Mouse (Mus musculus) myocyte (in vitro differentiated cells): ENCODE data around the gene Tfb1m. TPM values are rescaled to one million over a fixed set of nuclear protein-coding genes. Genes with fewer than 3 reads are reported as not detected.

Experiments
- H3K27me3 ChIP-seq: one replicate; pipeline ENCODE4 v1.6.1; 2011; ENCODE audit not compliant: control insufficient read depth, insufficient read depth, insufficient read length
- H3K36me3 ChIP-seq: one replicate; pipeline ENCODE4 v1.6.1; 2011; ENCODE audit not compliant: control insufficient read depth, insufficient read depth
- H3K4me2 ChIP-seq: one replicate; pipeline ENCODE4 v1.6.1; 2011; ENCODE audit warnings: low read depth, control low read depth
- H3K4me3 ChIP-seq: one replicate; pipeline ENCODE4 v1.5.1; 2011; ENCODE audit warnings: mild to moderate bottlenecking, control low read depth, moderate library complexity
- H3K79me2 ChIP-seq: one replicate; pipeline ENCODE4 v1.6.1; 2011; ENCODE audit not compliant: control insufficient read depth, insufficient read depth
- H3ac ChIP-seq: one replicate; pipeline ENCODE4 v1.6.1; 2011; ENCODE audit not compliant: control insufficient read depth, insufficient read length
- CEBPB ChIP-seq: IDR thresholded peaks from 2 replicates; pipeline ENCODE4 v1.6.1; 2011; ENCODE audit warnings: mild to moderate bottlenecking, moderate library complexity; ENCODE audit not compliant: poor library complexity, insufficient read depth, severe bottlenecking
- E2F4 ChIP-seq: IDR thresholded peaks from one replicate; pipeline ENCODE4 v1.6.1; 2011; ENCODE audit warnings: mild to moderate bottlenecking, control low read depth, moderate library complexity; ENCODE audit not compliant: insufficient read depth
- MAX ChIP-seq: IDR thresholded peaks from one replicate; pipeline ENCODE4 v1.6.1; 2011; ENCODE audit warnings: low read depth, mild to moderate bottlenecking, control low read depth
- MYOD1 ChIP-seq, 3 experiments: IDR thresholded peaks; one replicate each; pipeline ENCODE4 v1.6.1; 2011; ENCODE audit warnings: control low read depth in 2 of 3, low read depth in 2 of 3, mild to moderate bottlenecking in 2 of 3, moderate library complexity in 1 of 3; ENCODE audit not compliant: insufficient read length in 2 of 3, control insufficient read depth in 1 of 3
- MYOG ChIP-seq, 3 experiments: IDR thresholded peaks; one replicate each; pipeline ENCODE4 v1.6.1; 2011; ENCODE audit warnings: control low read depth in 2 of 3, low read depth in 2 of 3, mild to moderate bottlenecking in 2 of 3; ENCODE audit not compliant: insufficient read length in 2 of 3, control insufficient read depth in 1 of 3, insufficient read depth in 1 of 3
- POLR2A ChIP-seq: IDR thresholded peaks from one replicate; pipeline ENCODE4 v1.6.1; 2011; ENCODE audit warnings: low read depth, mild to moderate bottlenecking, control low read depth, moderate library complexity; ENCODE audit not compliant: insufficient read length
- POLR2AphosphoS2 ChIP-seq: IDR thresholded peaks from one replicate; pipeline ENCODE4 v1.6.1; 2011; ENCODE audit warnings: low read depth, control low read depth; ENCODE audit not compliant: insufficient read length
- REST ChIP-seq: IDR thresholded peaks from one replicate; pipeline ENCODE4 v1.6.1; 2011; ENCODE audit warnings: mild to moderate bottlenecking, control low read depth, moderate library complexity; ENCODE audit not compliant: insufficient read depth, insufficient read length
- SRF ChIP-seq: IDR thresholded peaks from one replicate; pipeline ENCODE4 v1.6.1; 2011; ENCODE audit warnings: low read depth; ENCODE audit not compliant: control insufficient read depth, insufficient read length
- TCF12 ChIP-seq: IDR thresholded peaks from one replicate; pipeline ENCODE4 v1.6.1; 2011; ENCODE audit warnings: mild to moderate bottlenecking, control low read depth; ENCODE audit not compliant: poor library complexity, insufficient read depth, severe bottlenecking
- TCF3 ChIP-seq: IDR thresholded peaks from one replicate; pipeline ENCODE4 v1.6.1; 2011; ENCODE audit warnings: low read depth, control low read depth; ENCODE audit not compliant: insufficient read length
- USF1 ChIP-seq: IDR thresholded peaks from one replicate; pipeline ENCODE4 v1.6.1; 2011; ENCODE audit warnings: low read depth, mild to moderate bottlenecking, control low read depth, moderate library complexity
- polyA plus RNA-seq: library from polyadenylated mRNA; unstranded; fragments of >200 nt; fragmentation: generic; extraction: Trizol; gene quantifications from one replicate; pipeline ENCODE4 v1.2.1, GENCODE M21; 2012; ENCODE audit warnings: missing spikeins

The Tfb1m gene
- polyA plus RNA-seq, 1 experiment: 9.3 TPM

DNA sequence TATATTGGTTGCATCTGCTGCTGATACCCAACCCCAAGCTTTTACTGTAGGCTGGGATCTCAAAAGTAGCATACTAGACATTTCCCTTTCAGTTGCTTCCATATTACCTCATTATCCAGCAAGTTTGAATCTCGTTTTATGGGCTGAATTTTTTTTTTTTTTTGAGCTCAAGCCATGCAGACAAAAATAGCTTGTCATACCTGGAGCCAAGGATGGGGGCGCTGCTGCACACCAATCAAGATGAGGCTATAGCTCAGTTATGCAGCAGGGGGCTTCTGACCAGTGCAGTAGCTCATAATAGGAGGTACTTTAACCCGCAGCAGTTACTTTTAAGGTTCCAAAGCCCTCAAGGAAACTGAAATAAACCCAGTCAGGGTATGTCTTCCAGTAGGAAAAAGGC lies 59.5 kb downstream of the Tfb1m start:
- TF ChIP-seq CEBPB (no peak), SRF (no peak), MYOG (IDR thresholded peaks at IDR 0.05; ENCODE audit: control insufficient read depth in 1 of 3, insufficient read depth in 1 of 3, insufficient read length in 2 of 3, low read depth in 2 of 3) (no peak), USF1 (no peak), TCF3 (no peak), POLR2AphosphoS2 (no peak), E2F4 (no peak), REST (no peak), MYOD1 (IDR thresholded peaks at IDR 0.05; ENCODE audit: control insufficient read depth in 1 of 3, insufficient read length in 2 of 3, low read depth in 2 of 3) (no peak), TCF12 (no peak), POLR2A (no peak), MAX (no peak)
- Histone ChIP-seq H3K36me3 (peaks cover 15% of the 10 kb centered on the region), H3K27me3 (no peaks in the 10 kb centered on the region)

DNA sequence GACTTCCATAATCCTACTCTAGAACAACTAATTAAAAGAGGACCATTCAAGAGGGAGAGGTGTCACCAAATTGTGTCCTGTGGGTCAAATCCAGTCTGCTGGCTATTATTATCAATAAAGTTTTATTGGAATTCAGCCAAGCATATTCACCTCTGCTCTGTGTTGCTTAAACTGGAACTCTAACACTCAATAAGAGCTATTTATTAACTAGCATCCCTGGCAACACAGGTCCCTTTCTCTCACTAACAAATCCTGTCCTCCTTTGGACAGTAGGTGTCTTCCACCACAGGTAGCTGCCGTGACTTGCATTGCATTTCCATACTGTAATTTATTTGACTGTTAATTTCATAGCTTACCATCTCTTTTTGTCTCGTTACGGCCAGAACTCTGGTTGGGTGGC lies 61.5 kb downstream of the Tfb1m start:
- TF ChIP-seq USF1 (no peak), MAX (no peak), SRF (no peak), TCF3 (no peak), E2F4 (no peak), CEBPB (no peak), MYOG (IDR thresholded peaks at IDR 0.05; ENCODE audit: control insufficient read depth in 1 of 3, insufficient read depth in 1 of 3, insufficient read length in 2 of 3, low read depth in 2 of 3) (no peak)
- no peaks in the 10 kb centered on the region for H3K79me2 ChIP-seq
- H3K27me3 ChIP-seq: no peaks in the 10 kb centered on the region
- peaks cover 4% of the 10 kb centered on the region for H3K36me3 ChIP-seq
- H3K4me3 ChIP-seq: no peak overlapping the region
- H3ac ChIP-seq: no peak overlapping the region
- H3K4me2 ChIP-seq: no peak overlapping the region

More for the DNA sequence above, 59.5 kb downstream of the Tfb1m start:
- no peak overlapping the region for H3ac ChIP-seq
- H3K79me2 ChIP-seq: no peaks in the 10 kb centered on the region
- H3K4me3 ChIP-seq: no peak overlapping the region
- no peak overlapping the region for H3K4me2 ChIP-seq

DNA sequence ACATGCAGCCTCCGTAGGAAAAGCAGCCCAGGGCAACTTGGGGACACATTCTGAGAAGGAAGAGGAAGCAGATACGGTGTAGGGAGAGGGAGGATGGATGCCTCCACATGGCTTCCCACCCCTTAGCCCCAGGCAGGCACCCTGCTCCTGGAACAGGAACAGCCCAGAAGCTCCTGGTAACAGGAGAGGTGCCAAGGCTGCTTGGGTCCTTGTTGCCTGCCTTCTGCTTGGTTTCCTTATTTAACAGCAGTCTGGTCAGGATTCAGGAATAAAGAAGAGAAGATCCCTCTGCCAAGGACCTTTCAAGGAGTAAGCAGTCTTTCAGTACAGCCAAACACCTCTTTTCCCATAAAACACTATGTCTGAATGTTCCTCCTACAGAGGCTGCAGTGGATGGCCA lies 62.0 kb downstream of the Tfb1m start:
- H3K27me3 ChIP-seq: no peaks in the 10 kb centered on the region
- TF ChIP-seq POLR2A: no peak
- no peak for TF ChIP-seq USF1
- TF ChIP-seq TCF3: no peak
- TF ChIP-seq TCF12: no peak
- no peak for TF ChIP-seq SRF
- no peak for TF ChIP-seq CEBPB
- TF ChIP-seq MYOD1 (IDR thresholded peaks at IDR 0.05; ENCODE audit: control insufficient read depth in 1 of 3, insufficient read length in 2 of 3, low read depth in 2 of 3): no peak
- no peak for TF ChIP-seq MYOG (IDR thresholded peaks at IDR 0.05; ENCODE audit: control insufficient read depth in 1 of 3, insufficient read depth in 1 of 3, insufficient read length in 2 of 3, low read depth in 2 of 3)
- no peak for TF ChIP-seq POLR2AphosphoS2
- TF ChIP-seq E2F4: no peak
- no peak for TF ChIP-seq REST
- no peak overlapping the region for H3ac ChIP-seq
- H3K4me2 ChIP-seq: no peak overlapping the region
- H3K4me3 ChIP-seq: no peak overlapping the region
- H3K79me2 ChIP-seq: no peaks in the 10 kb centered on the region
- peaks cover 4% of the 10 kb centered on the region for H3K36me3 ChIP-seq

DNA sequence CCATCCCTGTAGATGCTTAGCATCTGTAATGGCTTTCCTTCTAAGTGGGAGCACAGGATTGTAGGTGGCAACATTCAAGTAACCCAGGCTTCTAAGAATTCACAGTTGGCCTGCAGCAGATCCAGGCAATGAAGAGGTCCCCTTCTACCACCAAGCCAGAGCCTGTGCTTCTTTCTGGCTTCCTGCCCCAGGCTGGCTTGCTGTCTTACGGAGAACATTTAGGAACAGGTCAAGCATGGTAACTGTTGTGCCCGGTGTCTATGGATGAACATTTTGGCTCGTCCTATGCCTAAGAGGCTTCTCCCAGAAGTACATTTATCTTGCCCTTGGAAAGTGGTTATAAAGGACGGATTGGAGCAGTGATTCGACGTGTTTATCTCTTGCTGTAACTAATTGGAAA lies 65.9 kb downstream of the Tfb1m start:
- Histone ChIP-seq H3K4me3 (no peak overlapping the region), H3K4me2 (no peak overlapping the region), H3K79me2 (no peaks in the 10 kb centered on the region), H3K27me3 (no peaks in the 10 kb centered on the region), H3ac (no peak overlapping the region), H3K36me3 (no peaks in the 10 kb centered on the region)
- TF ChIP-seq POLR2A (no peak), TCF3 (no peak), E2F4 (no peak), REST (no peak)

DNA sequence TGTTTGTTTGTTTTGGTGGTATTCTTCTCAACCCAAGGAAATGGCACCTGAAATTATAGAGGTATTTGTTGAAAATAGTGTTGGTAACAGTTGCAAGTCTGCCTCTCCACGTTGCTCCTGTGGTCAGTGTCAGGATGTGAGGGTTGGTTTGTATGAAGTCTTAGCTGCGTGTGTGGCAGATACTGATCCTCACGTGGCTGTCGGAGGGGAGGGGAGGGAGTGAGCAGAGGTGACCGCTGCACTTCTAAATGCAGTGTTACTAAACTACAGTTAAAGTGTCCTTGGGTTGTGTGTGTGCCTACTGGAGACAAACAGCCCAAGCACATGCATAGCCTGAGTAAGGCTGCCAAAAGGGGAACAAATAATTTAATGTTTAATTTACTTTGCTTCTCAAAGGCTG lies 66.5 kb downstream of the Tfb1m start:
- H3K27me3 ChIP-seq: no peaks in the 10 kb centered on the region
- H3K4me3 ChIP-seq: no peak overlapping the region
- H3K36me3 ChIP-seq: no peaks in the 10 kb centered on the region
- H3K79me2 ChIP-seq: no peaks in the 10 kb centered on the region
- H3ac ChIP-seq: no peak overlapping the region
- TF ChIP-seq POLR2A (no peak), MYOG (IDR thresholded peaks at IDR 0.05; ENCODE audit: control insufficient read depth in 1 of 3, insufficient read depth in 1 of 3, insufficient read length in 2 of 3, low read depth in 2 of 3) (no peak), CEBPB (no peak), MAX (no peak), SRF (no peak), TCF12 (no peak), TCF3 (no peak)
- no peak overlapping the region for H3K4me2 ChIP-seq
